Mouse (Mus musculus) left cerebral cortex, postnatal 25 days (tissue): ENCODE data around the gene Mia. TPM values are rescaled to one million over a fixed set of nuclear protein-coding genes. Genes with fewer than 3 reads are reported as not detected.
A peak's percentile ranks its signal among the peaks of the same experiment; 100 is the strongest.

Experiments
- DNase-seq, 2 experiments: peaks; one replicate each; pipeline ENCODE4 v3.0.0; 2022; ENCODE audit warnings: low spot score in 2 of 2, mixed read lengths in 1 of 2
- intact Hi-C: fragments of 180-260 bp; cut with DNase I; formaldehyde crosslinking; loops from one replicate; pipeline ENCODE4 v1.15.1; 2025
- total RNA-seq, 2 experiments: library from RNA; stranded (reverse); gene quantifications; 2 replicates each; pipeline ENCODE4 v1.2.3; 2021

The Mia gene
- total RNA-seq, 2 experiments from 2014 or later, result 0.62 to 1.7 TPM

DNA sequence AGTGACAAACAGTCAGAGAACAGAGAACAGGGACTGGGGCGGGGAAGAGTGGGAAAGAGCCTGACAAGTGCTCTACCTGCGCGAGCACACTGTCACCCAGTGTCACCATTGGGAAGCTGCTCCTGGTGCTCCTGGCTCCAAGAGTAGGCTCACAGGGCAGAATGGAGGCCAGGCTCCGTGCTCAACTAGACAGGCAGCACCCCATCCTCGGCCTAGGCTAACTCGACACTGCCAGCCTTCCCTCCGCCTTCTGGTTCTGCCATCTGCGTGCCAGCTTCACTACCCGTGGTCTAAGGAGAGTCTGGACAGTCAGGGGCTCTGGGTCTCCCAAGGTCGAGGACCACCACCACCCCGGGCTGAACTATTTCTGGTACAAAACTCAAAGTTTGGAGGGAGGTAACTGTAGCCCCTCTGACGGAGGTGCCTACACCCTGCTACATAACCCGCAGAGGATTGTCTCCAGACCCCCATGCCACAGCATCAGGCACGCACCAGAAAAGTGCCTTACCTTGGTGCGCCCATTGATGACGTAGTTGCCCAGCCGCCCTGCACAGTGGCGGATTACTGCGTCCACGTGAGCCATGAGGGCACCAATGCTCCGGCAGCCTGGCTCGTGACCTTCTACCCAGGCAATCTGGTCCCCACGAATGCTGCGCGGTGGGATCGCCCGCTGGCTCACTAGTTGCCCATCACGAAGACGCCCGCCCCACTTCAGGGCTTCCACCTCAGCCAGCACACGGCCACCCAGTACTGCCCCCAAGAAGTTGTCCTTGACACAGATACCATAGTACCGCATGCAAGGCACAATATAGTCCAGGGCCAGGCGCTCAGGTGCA lies 16.6 kb downstream of the Mia start:
- no peak for DNase-seq
- intact Hi-C loops, result no loop called here

DNA sequence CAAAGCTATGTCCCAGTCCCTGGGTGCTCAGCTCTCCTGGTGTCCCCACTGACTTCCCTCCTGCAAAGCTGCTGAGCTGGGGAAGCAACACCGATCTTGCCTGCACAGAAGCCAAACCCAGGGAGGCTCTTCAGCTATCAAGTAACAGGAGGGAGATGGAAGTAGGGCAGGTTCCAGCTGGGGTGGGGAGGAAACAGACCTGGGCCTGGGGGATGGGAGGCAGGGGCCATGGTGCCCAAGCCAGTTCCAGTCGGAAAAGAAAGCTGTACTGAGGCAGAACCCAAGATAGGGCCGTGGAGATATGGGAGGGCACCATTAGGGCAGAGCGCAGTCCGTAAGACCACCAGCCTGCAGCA lies 17.5 kb downstream of the Mia start:
- DNase-seq, result no peak
- intact Hi-C loops, result no loop called here

DNA sequence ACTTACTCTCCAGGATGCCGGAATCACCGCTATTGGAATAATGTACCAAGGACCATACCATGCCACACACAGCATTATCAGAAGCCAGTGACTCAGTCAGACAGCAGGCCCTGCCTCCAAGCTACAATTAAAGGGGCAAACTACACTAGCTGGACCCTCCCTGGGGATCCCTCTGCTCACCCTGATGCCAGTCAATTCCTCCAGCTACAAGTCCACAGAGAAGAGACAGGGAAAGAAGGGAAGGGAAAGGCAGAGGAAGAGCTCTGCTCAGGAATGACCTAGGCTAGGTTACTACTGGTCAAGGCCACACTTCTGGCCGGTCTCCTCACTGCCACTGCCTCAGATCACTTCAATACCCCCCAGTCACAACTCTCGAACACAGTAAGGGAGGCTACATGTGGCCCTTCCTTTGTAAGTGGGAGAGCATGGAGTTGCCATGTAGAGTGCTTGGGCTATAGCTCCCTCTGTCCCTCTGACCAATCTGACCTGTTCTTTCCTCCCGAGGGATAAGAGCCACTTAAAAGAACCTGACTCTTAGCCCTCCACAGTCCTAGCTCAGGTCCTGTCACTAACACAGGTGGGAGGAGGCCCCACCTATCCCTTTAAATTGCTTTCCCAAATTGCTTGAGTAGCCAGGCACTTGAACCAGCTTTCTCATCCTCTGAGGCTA lies 18.0 kb downstream of the Mia start:
- intact Hi-C loops, result no loop called here
- no peak for DNase-seq

DNA sequence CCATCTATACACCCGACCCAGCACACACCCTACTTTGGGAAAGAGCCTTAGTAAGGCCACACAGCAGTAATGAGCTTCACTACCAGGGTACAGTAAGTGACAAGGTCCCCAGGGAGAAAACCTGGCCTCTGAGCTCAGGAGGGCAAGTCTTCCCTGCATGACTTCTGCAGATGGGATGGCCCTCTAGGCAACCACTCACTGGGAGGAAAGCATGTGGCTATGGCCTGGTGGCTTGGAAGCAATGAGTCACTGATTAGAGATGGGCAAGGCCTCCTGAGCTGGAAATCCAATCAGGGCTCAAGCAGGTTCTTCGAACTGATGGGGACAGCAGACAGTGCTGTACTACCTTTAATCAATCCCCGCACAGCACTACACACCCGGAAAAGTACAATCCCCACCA lies 19.2 kb downstream of the Mia start:
- intact Hi-C loops, result no loop called here
- no peak for DNase-seq

DNA sequence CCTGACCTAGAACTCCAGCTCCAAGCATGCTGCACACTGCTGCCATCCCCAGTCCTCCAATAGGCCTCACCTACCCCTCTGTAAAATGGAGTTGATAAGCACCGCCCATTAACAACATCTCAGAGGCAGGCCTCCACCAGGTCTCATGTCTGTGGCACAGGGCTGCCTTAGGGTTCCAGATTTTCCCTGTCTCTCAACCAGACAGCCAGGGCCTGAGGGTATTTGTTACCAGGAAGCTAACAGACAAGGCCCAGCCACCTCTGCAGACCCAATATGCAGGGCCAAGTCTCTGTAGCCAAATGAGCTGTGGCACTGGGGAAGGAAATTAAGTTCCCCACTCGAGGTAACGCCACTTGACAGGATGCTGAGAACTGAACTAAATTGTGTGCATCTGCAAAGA lies 20.0 kb downstream of the Mia start:
- DNase-seq, result peak in 1 of 2 experiments; percentile 2
- intact Hi-C loops, result no loop called here

DNA sequence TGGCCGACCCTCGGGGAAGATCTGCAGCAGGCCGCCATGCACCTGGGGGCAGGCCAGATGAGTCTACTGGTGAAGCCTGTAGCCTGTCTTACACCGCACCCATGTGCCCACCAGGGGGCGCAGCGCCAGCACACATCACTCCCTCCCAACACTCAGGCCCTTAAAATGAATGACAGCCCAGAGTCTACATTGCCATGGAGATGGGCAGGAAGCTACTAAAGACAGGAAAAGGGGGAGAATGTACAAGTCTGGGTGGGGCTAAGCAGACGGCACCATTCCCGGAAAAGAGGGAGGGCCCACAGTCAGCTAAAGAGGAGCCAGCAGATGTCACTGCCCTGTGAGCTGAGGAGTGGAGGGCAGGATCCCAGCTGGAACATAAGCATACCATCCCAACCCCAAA lies 21.1 kb downstream of the Mia start:
- intact Hi-C loops, result no loop called here

DNA sequence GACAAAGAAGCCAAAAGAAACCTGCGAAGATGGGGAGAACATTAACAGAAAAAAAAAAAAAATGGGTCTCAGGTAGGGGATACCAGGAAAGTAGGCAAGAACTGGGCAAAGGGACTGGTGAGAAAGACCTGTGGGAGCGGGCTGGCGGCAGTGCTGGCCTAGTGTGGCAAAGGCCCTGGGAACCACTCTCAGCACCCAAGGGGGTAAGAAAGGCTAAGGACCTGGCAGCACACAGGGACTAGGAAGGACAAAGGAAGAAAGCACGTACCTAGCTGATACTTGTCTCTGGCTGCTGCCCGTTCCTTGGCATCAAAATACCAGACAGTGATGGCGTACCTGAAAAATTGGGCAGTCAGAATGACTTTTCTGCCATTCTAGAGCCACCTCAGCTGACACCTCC lies 21.7 kb downstream of the Mia start:
- DNase-seq, result no peak
- intact Hi-C loops, result no loop called here

More for the DNA sequence above, 21.1 kb downstream of the Mia start:
- peak; percentile 88 to 90 for DNase-seq

DNA sequence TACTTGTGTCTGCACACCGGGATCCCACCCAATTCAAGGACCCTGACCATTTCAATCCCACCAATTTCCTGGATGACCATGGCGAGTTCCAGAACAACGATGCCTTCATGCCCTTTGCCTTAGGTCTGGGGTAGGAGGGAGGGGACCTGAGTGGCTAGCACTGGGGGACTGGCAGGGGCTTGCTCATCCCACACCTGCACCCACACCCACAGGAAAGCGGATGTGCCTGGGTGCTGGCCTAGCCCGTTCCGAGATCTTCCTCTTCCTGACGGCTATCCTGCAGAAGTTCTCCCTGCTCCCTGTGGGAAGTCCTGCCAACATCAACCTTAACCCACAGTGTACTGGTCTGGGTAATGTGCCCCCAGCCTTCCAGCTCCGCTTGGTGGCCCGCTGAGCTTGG lies 22.8 kb downstream of the Mia start:
- DNase-seq, result no peak
- intact Hi-C loops, result no loop called here

DNA sequence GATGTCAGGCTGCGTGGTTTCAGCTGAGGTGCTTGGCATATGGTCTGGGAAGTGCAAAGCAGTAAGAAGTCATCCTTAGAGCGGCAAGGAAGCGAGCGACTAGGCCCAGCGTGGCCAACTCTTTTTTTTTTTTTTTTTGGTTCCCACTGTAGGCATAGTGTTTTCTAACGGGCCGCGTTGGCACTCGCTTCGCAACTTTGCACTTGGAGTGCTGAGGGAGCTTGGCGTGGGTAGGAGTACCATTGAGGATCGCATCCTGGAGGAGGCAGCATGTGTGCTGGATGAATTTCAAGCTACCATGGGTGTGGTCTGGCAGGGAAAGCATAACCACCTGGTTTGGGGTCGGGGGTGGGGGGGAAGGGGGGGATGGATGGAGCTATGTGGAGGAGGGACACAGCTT lies 25.0 kb downstream of the Mia start:
- intact Hi-C loops, result no loop called here

GRCm38 (mm10) chr7:27153205-27153764 lies 27.7 kb downstream of the Mia start, which contains the start of gene Cyp2t4:
Cyp2t4 (plus strand) TSS chr7:27153714.
- intact Hi-C loops, result no loop called here
- no peak for DNase-seq

More for the DNA sequence above, 25.0 kb downstream of the Mia start:
- DNase-seq, result peak in 1 of 2 experiments; percentile 88

- intact Hi-C loops, result no loop called here
- DNase-seq, result no peak
These were observed 44.5 kb downstream of the Mia start for GRCm38 (mm10) chr7:27136410-27136996.

DNA sequence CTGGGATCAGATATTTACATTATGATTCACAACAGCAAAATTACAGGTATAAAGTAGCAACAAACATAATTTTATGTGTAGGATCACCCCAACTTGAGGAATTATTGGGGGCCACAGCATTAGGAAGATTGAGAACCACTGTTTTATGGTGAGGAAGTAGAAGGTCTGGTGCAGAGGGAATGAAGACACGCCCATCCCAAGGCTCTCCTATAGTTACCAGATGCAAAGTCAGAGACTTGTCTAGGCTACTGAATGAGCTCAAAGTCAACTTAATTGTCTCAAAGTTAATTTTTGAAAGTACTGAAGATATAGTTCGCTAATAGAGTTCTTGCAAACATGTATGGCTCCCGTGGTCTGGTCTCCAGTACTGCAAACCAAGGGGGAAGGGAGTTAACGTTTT lies 47.2 kb downstream of the Mia start:
- intact Hi-C loops, result loop anchor here (5.0 kb wide), 1 partner anchor 144 kb away; no protein-coding TSS in a partner anchor
- DNase-seq, result no peak

- intact Hi-C loops, result loop anchor here (5.0 kb wide), 1 partner anchor 144 kb away; no protein-coding TSS in a partner anchor
- DNase-seq, result no peak
These were observed 47.8 kb downstream of the Mia start for GRCm38 (mm10) chr7:27133156-27133555.

DNA sequence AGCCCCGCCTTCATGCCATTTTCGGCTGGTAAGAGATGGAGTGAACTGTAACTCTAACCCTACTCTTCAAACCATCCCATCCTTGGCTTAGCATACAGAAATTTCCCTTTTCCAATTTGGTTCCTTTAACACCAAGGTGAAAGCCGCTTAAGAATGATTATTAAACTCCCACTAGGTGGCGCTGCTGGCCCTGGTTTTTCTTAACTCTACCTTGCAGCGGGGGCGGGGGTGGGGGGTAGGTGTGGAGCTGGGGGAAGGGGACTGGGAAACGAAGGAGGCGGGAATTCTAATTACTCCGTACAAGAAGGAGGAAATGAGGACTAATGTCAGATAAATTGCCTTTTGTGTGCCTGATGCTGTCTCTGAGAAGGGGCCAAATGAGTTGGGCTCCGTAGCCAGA lies 48.4 kb downstream of the Mia start:
- peak; percentile 44 to 47 for DNase-seq
- intact Hi-C loops, result loop anchor here (5.0 kb wide), 1 partner anchor 145 kb away; no protein-coding TSS in a partner anchor

DNA sequence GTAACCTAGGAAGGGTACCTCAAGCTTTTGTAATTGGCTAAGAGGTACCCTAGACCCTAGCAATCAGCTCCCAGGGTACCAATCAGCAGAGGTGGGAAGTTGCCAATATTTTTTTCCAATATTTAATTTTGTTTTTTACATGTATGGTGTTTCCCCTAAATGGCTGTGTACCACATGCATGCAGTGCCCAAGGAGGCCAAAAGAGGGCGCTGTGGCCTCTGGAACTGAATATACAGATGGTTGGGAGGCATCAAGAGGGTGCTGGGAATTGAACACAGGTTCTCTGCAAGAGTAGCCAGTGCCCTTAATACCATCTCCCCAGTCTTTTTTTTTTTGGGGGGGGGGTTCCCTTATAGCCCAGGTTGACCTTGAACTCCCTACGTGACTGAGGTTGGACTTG lies 49.6 kb downstream of the Mia start:
- intact Hi-C loops, result loop anchor here (5.0 kb wide), 1 partner anchor 146 kb away; no protein-coding TSS in a partner anchor
- DNase-seq, result no peak

GRCm38 (mm10) chr7:27130521-27131370 lies 50.2 kb downstream of the Mia start:
- intact Hi-C loops, result loop anchor here (5.0 kb wide), 1 partner anchor 147 kb away; no protein-coding TSS in a partner anchor
- DNase-seq, result no peak

DNA sequence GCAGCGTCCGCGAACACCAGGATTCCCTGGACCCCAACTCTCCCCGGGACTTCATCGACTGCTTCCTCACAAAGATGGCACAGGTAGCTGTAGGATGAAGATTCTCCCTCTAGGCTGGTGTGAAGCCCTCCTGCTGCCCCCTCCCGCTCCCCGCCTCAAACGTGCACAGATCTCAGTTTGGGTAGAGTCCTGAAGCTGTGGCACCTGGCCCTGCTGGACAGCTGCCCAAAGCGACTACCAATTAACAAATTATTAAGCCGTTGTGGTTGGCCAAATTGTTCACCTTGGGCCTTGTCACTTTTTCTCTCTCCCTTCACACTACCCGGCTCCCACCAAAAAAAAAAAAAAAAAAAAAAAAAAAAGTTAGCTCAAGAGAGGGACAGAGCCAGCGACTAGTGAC lies 51.1 kb downstream of the Mia start:
- intact Hi-C loops, result loop anchor here (5.0 to 10.0 kb wide), 3 partner anchors 147 to 1275 kb away; no protein-coding TSS in a partner anchor
- no peak for DNase-seq
